11 mouse cellular contexts compared by ENCODE assay signal in genomic region chr3:133244027-133244426, GRCm38 (mm10). TPM values are rescaled to one million over a fixed set of nuclear protein-coding genes. Genes with fewer than 3 reads are reported as not detected.
A peak's percentile ranks its signal among the peaks of the same experiment; 100 is the strongest.
DNase-seq lines count a peak whose midpoint lies in the region; ATAC-seq lines count a peak whose summit lies in the region.
"Had no signal": no experiment of that assay in that cellular context is flagged by ENCODE, and none has a peak within 500 bp of the region (broad histone marks: within the 10 kb centered on the region; RNA-seq: fewer than 3 reads in every experiment).

No protein-coding gene starts in this region.

- H3K4me3 ChIP-seq in forebrain, embryonic 15.5 days = no peak overlapping the region
- H3K4me3 ChIP-seq: embryonic facial prominence, embryonic 13.5 days had no signal

- no peaks in the 10 kb centered on the region for H3K9me3 ChIP-seq in forebrain, embryonic 15.5 days
- H3K9me3 ChIP-seq: embryonic facial prominence, embryonic 13.5 days had no signal

- no peak overlapping the region for H3K4me2 ChIP-seq in forebrain, embryonic 15.5 days (replicated peaks)
- H3K4me2 ChIP-seq: embryonic facial prominence, embryonic 13.5 days; heart, embryonic 11.5 days had no signal

- no peaks in the 10 kb centered on the region for H3K36me3 ChIP-seq in forebrain, embryonic 15.5 days
- H3K36me3 ChIP-seq: embryonic facial prominence, embryonic 13.5 days had no signal

- peak overlapping the region; percentile 50 for H3K27ac ChIP-seq in forebrain, embryonic 15.5 days (replicated peaks)
- H3K27ac ChIP-seq: embryonic facial prominence, embryonic 13.5 days; liver, embryonic 14.5 days had no signal

- WGBS in forebrain, embryonic 15.5 days = 42% methylated on average over 9 of the region's 9 CpGs

- H3K4me1 ChIP-seq in forebrain, embryonic 15.5 days = peaks cover 6% of the 10 kb centered on the region
- H3K4me1 ChIP-seq: embryonic facial prominence, embryonic 13.5 days had no signal

- no peak overlapping the region for H3K9ac ChIP-seq in forebrain, embryonic 15.5 days (replicated peaks)
- H3K9ac ChIP-seq: embryonic facial prominence, embryonic 13.5 days; liver, embryonic 14.5 days had no signal

- 0 out of 2 replicates have a peak, but pooled peaks have one; percentile 54 for ATAC-seq in cerebellum, adult (ENCODE audit: insufficient number of reproducible peaks, low FRiP score, low TSS enrichment)
- peak; percentile 88 for ATAC-seq in forebrain, embryonic 15.5 days (replicated peaks)
- no peak for ATAC-seq in granulocyte monocyte progenitor cell, adult 5-6 weeks (replicated peaks; ENCODE audit: poor library complexity, severe bottlenecking)

- no peaks in the 10 kb centered on the region for H3K27me3 ChIP-seq in forebrain, embryonic 15.5 days
- H3K27me3 ChIP-seq: embryonic facial prominence, embryonic 13.5 days had no signal

- no peak for DNase-seq in cerebellum, adult 8-10 months
- peak; percentile 6 to 43 for DNase-seq in layer of hippocampus, postnatal 14 days (ENCODE audit: low spot score in 2 of 2)
- peak; percentile 62 for DNase-seq in retina, postnatal 1 day
- DNase-seq in gastrocnemius, postnatal 25 days = no peak
- DNase-seq in cerebellum, postnatal 25 days = no peak

RNA-seq across cellular contexts. Expression of gene Arhgef38, which starts 9.3 kb away (rescaled TPM):
- polyA plus RNA-seq in forebrain, embryonic 15.5 days (2015; fragmentation: Nextera tagmentation; extraction: Ambion mirVana) = not detected in 2 replicates
- not detected for total RNA-seq in layer of hippocampus, postnatal 14 days (2021)
- total RNA-seq in gastrocnemius, postnatal 25 days (2021) = not detected
- not detected in 2 replicates for total RNA-seq in granulocyte monocyte progenitor cell, adult 5-6 weeks (2014; fragmentation: Nextera tagmentation)
- not detected in 2 replicates for total RNA-seq in granulocyte monocyte progenitor cell, adult 5-6 weeks (2017)
- polyA plus RNA-seq: heart, embryonic 11.5 days had no signal

Comparison
In these comparisons a context has a peak if more than half of its experiments do, and no peak if none do; other contexts are left out.
1. DNase-seq: peak in layer of hippocampus, postnatal 14 days (2 of 2) and retina, postnatal 1 day (single experiment); none in cerebellum, adult 8-10 months (single experiment), gastrocnemius, postnatal 25 days (single experiment) and cerebellum, postnatal 25 days (0 of 2).